Mouse (Mus musculus): ENCODE measurements around the gene Racgap1. TPM values are rescaled to one million over a fixed set of nuclear protein-coding genes. Genes with fewer than 3 reads are reported as not detected.

The Racgap1 gene
- polyA plus RNA-seq, 2 experiments from 2014 or later: 33.2 to 33.3 TPM

- ATAC-seq: no peak
Observed at GRCm38 (mm10) chr15:99664600-99665451, 13.4 kb upstream of the Racgap1 start.

GRCm38 (mm10) chr15:99663964-99664599 lies 12.6 kb upstream of the Racgap1 start:
- ATAC-seq: no peak

GRCm38 (mm10) chr15:99662371-99662770 lies 10.9 kb upstream of the Racgap1 start:
- ATAC-seq: no peak

GRCm38 (mm10) chr15:99661121-99661830 lies 9.8 kb upstream of the Racgap1 start:
- ATAC-seq: no peak

GRCm38 (mm10) chr15:99658437-99658836 lies 7.0 kb upstream of the Racgap1 start:
- ATAC-seq: no peak

GRCm38 (mm10) chr15:99655956-99656355 lies 4.5 kb upstream of the Racgap1 start:
- no peak for ATAC-seq

GRCm38 (mm10) chr15:99653876-99654275 lies 2.4 kb upstream of the Racgap1 start:
- no peak for ATAC-seq

- ATAC-seq: no peak
Observed at GRCm38 (mm10) chr15:99653291-99653690, 1.8 kb upstream of the Racgap1 start.

- no peak for ATAC-seq
Observed at GRCm38 (mm10) chr15:99651984-99652872, 772 bp upstream of the Racgap1 start.

GRCm38 (mm10) chr15:99650304-99650703 lies 1.2 kb downstream of the Racgap1 start:
- no peak for ATAC-seq

- ATAC-seq: no peak
Observed at GRCm38 (mm10) chr15:99649067-99649761, 2.2 kb downstream of the Racgap1 start.

GRCm38 (mm10) chr15:99648326-99648725 lies 3.1 kb downstream of the Racgap1 start:
- no peak for ATAC-seq

GRCm38 (mm10) chr15:99644776-99645175 lies 6.7 kb downstream of the Racgap1 start:
- ATAC-seq: peak; percentile 30

- ATAC-seq: peak; percentile 81
Observed at GRCm38 (mm10) chr15:99643832-99644231, 7.6 kb downstream of the Racgap1 start.

- ATAC-seq: no peak
Observed at GRCm38 (mm10) chr15:99642622-99643021, 8.8 kb downstream of the Racgap1 start.

- ATAC-seq: no peak
Observed at GRCm38 (mm10) chr15:99638124-99638485, 13.4 kb downstream of the Racgap1 start.

GRCm38 (mm10) chr15:99637405-99638123 lies 13.9 kb downstream of the Racgap1 start:
- ATAC-seq: no peak

- ATAC-seq: no peak
Observed at GRCm38 (mm10) chr15:99634702-99635101, 16.8 kb downstream of the Racgap1 start.

- no peak for ATAC-seq
Observed at GRCm38 (mm10) chr15:99631618-99632017, 19.8 kb downstream of the Racgap1 start.

GRCm38 (mm10) chr15:99622063-99622462 lies 29.4 kb downstream of the Racgap1 start:
- ATAC-seq: no peak

- ATAC-seq: no peak
Observed at GRCm38 (mm10) chr15:99619821-99620220, 31.6 kb downstream of the Racgap1 start.
